Mouse (Mus musculus): ENCODE measurements around the gene Rbfox1.

DNA sequence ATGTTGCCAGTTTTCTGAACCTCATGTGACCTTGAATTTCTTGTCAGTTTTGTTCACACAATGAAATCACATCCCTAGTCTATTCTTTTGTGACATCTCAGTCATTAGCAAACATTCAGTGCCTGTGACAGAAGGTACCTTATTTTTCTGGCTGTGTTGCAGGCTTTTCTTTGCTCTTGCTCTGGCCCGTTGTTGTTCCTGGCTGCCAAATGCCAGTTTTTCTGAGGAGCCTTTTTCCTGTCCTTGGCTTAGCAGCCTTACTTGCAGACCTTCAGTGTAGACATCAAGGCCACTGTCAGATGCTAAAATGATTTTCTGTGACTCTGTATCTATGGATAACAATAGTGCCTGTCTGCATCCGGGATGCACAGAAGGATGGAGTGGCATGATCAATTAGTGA, 1020.8 kb downstream of the Rbfox1 start:
- TF ChIP-seq CTCF (IDR thresholded peaks at IDR 0.05; ENCODE audit: insufficient read depth, low read length) (no peak), POLR2A (IDR thresholded peaks at IDR 0.05; ENCODE audit: borderline replicate concordance, extremely low read depth, low read depth, low read length) (no peak)

All from lung, adult 2 months (tissue).